Comparison of ENCODE assay signal across 8 mouse cellular contexts in the genomic region with DNA sequence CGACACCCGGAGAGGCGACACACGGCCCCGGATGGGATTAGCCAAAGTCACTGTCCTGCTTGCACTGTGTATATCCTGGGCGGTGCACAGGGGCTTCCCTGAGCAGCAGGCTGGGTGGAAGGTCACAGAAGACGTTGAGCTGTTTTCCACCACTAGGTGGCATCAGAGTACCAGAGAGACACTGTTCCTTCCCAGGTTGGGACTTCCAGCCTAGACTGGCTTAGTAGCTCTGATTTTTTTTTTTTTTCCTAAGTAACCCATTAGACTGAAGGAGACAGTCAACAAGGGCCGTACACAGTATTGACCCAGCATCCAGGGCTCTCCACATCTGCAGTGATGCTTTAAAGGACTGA.
DNase-seq lines count a peak whose midpoint lies in the region; ATAC-seq and TF ChIP-seq lines count a peak whose summit lies in the region.

No protein-coding gene starts in this region.

- DNase-seq in urinary bladder, postnatal 14 days (ENCODE audit: low spot score): peak; percentile 79
- no peak for DNase-seq in urinary bladder, postnatal 10 days (ENCODE audit: low spot score)
- DNase-seq in embryo, embryonic 11 days: peak; percentile 86
- peak; percentile 52 for DNase-seq in kidney, adult 11 months
- DNase-seq in limb, embryonic 10.5 days (ENCODE audit: low spot score): peak; percentile 76

- H3K4me1 ChIP-seq in limb, embryonic 10.5 days: peaks cover 2% of the 10 kb centered on the region; the same call in 1 of the 2 replicates
- H3K4me1 ChIP-seq in midbrain, embryonic 13.5 days (replicated peaks): 0 out of 2 replicates have a peak, but pooled peaks cover 4% of the 10 kb centered on the region
- no peaks in the 10 kb centered on the region; the same call in 1 of the 2 replicates for H3K4me1 ChIP-seq in small intestine, adult 2 months (ENCODE audit: control insufficient read depth, insufficient read depth, insufficient read length, low read length)

- TF ChIP-seq POLR2A in small intestine, adult 2 months (IDR thresholded peaks at IDR 0.05; ENCODE audit: low read depth, low read length): no peak

- no peaks in the 10 kb centered on the region for H3K9me3 ChIP-seq in limb, embryonic 10.5 days (replicated peaks)
- no peaks in the 10 kb centered on the region for H3K9me3 ChIP-seq in midbrain, embryonic 13.5 days

- no peak overlapping the region for H3K27ac ChIP-seq in limb, embryonic 10.5 days
- no peak overlapping the region for H3K27ac ChIP-seq in midbrain, embryonic 13.5 days
- no peak overlapping the region for H3K27ac ChIP-seq in small intestine, adult 2 months (ENCODE audit: insufficient read depth, low read depth, low read length)

- H3K4me2 ChIP-seq in midbrain, embryonic 13.5 days (replicated peaks): no peak overlapping the region

- 37% methylated on average over 8 of the region's 8 CpGs for WGBS in limb, embryonic 10.5 days
- 41% methylated on average over 8 of the region's 8 CpGs for WGBS in midbrain, embryonic 13.5 days
- 44% methylated on average over 8 of the region's 8 CpGs for WGBS in small intestine, adult 2 months

- H3K36me3 ChIP-seq in limb, embryonic 10.5 days: peaks cover 51% of the 10 kb centered on the region
- peaks cover 27% of the 10 kb centered on the region for H3K36me3 ChIP-seq in midbrain, embryonic 13.5 days
- H3K36me3 ChIP-seq in small intestine, adult 2 months (ENCODE audit: control insufficient read depth, insufficient read depth, low read length): peaks cover 34% of the 10 kb centered on the region

- H3K4me3 ChIP-seq in limb, embryonic 10.5 days: no peak overlapping the region
- H3K4me3 ChIP-seq in midbrain, embryonic 13.5 days (replicated peaks): no peak overlapping the region
- no peak overlapping the region for H3K4me3 ChIP-seq in small intestine, adult 2 months (ENCODE audit: low read depth, low read length)

- no peaks in the 10 kb centered on the region for H3K27me3 ChIP-seq in limb, embryonic 10.5 days (ENCODE audit: low read depth, poor library complexity, severe bottlenecking)
- no peaks in the 10 kb centered on the region for H3K27me3 ChIP-seq in midbrain, embryonic 13.5 days
- H3K27me3 ChIP-seq in small intestine, adult 2 months (ENCODE audit: control insufficient read depth, insufficient read depth, low read length): no peaks in the 10 kb centered on the region

- H3K9ac ChIP-seq in midbrain, embryonic 13.5 days (replicated peaks): no peak overlapping the region

- peak; percentile 75; the same call in 1 of the 2 replicates for TF ChIP-seq CTCF in small intestine, adult 2 months (IDR thresholded peaks at IDR 0.05; ENCODE audit: extremely low read depth, insufficient read length, insufficient replicate concordance, low read depth, low read length)

- ATAC-seq in granulocyte monocyte progenitor cell, adult 5-6 weeks (replicated peaks; ENCODE audit: poor library complexity, severe bottlenecking): peak; percentile 79
- peak; percentile 86 for ATAC-seq in midbrain, embryonic 13.5 days
